Mouse (Mus musculus) lung, adult 2 months (tissue): ENCODE measurements around the gene Nfyc. TPM values are rescaled to one million over a fixed set of nuclear protein-coding genes. Genes with fewer than 3 reads are reported as not detected.

Experiments used
- DNase-seq: peaks from one replicate; pipeline ENCODE4 v3.0.0; 2022
- H3K4me1 ChIP-seq: fragments of 200-500 bp; 2 replicates; pipeline ENCODE4 v1.6.1; 2011; ENCODE audit warnings: low read length; ENCODE audit not compliant: control insufficient read depth, insufficient read depth
- H3K4me3 ChIP-seq: fragments of 200-500 bp; replicated peaks from 2 replicates; pipeline ENCODE3; 2011; ENCODE audit warnings: low read depth, mild to moderate bottlenecking, control low read depth, low read length; ENCODE audit errors: extremely low read depth
- CTCF ChIP-seq: fragments of 200-500 bp; IDR thresholded peaks from 2 replicates; pipeline ENCODE4 v1.5.1; 2011; ENCODE audit warnings: mild to moderate bottlenecking, low read length, control low read depth; ENCODE audit not compliant: insufficient read depth
- POLR2A ChIP-seq: fragments of 200-500 bp; IDR thresholded peaks from 2 replicates; pipeline ENCODE4 v1.6.1; 2011; ENCODE audit warnings: low read depth, mild to moderate bottlenecking, control low read depth, low read length, borderline replicate concordance; ENCODE audit errors: extremely low read depth
- WGBS: fragments of 180-500 bp; shearing (Covaris S2); methylation state at CpG from one replicate; pipeline ENCODE4 v1.1.7; 2018; 5-methylcytosine and 5-hydroxymethylcytosine counted together
- polyA plus RNA-seq: library from polyadenylated mRNA; depleted of rRNA; stranded (reverse); fragments of >200 nt; gene quantifications from 2 replicates; pipeline ENCODE4 v1.2.3, GENCODE M21; 2012

Nfyc gene
- polyA plus RNA-seq, 1 experiment: 143 TPM

GRCm38 (mm10) chr4:120830767-120831166, 605 bp downstream of the Nfyc start:
- 67% methylated on average over 5 of the region's 5 CpGs for WGBS

GRCm38 (mm10) chr4:120826418-120826817, 5.0 kb downstream of the Nfyc start:
- no peak for TF ChIP-seq POLR2A
- no peak for TF ChIP-seq CTCF
- Histone ChIP-seq H3K4me1 (peaks cover 3% of the 10 kb centered on the region), H3K4me3 (no peak overlapping the region)
- no peak for DNase-seq
- 89% methylated on average over 6 of the region's 6 CpGs for WGBS

More at GRCm38 (mm10) chr4:120830767-120831166, 605 bp downstream of the Nfyc start:
- TF ChIP-seq POLR2A: no peak
- TF ChIP-seq CTCF: no peak
- Histone ChIP-seq H3K4me1 (no peaks in the 10 kb centered on the region; the same call in 1 of the 2 replicates), H3K4me3 (no peak overlapping the region)
- no peak for DNase-seq

- peak overlapping the region; percentile 71 for H3K4me3 ChIP-seq
- WGBS: under 1% methylated on average over 42 of the region's 55 CpGs
- TF ChIP-seq POLR2A (peak; percentile 76; the same call in 1 of the 2 replicates), CTCF (no peak)
- peak; percentile 91 for DNase-seq
- peaks cover 3% of the 10 kb centered on the region for H3K4me1 ChIP-seq
Observed at GRCm38 (mm10) chr4:120825577-120826326, 5.6 kb downstream of the Nfyc start.

- Histone ChIP-seq H3K4me3 (peak overlapping the region; percentile 73), H3K4me1 (peaks cover 3% of the 10 kb centered on the region)
- TF ChIP-seq CTCF (no peak), POLR2A (peak; percentile 86; the same call in 1 of the 2 replicates)
- WGBS: under 1% methylated on average over 51 of the region's 53 CpGs
- peak; percentile 92 for DNase-seq
Observed at GRCm38 (mm10) chr4:120825100-120825553, 6.2 kb downstream of the Nfyc start.

- TF ChIP-seq CTCF (no peak), POLR2A (no peak)
- WGBS: 88% methylated on average over 2 of the region's 2 CpGs
- Histone ChIP-seq H3K4me3 (no peak overlapping the region), H3K4me1 (peaks cover 19% of the 10 kb centered on the region)
- no peak for DNase-seq
Observed at GRCm38 (mm10) chr4:120822191-120822911, 9.0 kb downstream of the Nfyc start.

GRCm38 (mm10) chr4:120819871-120820270, 11.5 kb downstream of the Nfyc start:
- 82% methylated on average over 2 of the region's 2 CpGs for WGBS
- Histone ChIP-seq H3K4me3 (no peak overlapping the region), H3K4me1 (peaks cover 31% of the 10 kb centered on the region)
- no peak for DNase-seq
- no peak for TF ChIP-seq CTCF
- no peak for TF ChIP-seq POLR2A

- H3K4me3 ChIP-seq: no peak overlapping the region
- 33% methylated on average over 1 of the region's 1 CpGs for WGBS
- no peak for DNase-seq
- peaks cover 32% of the 10 kb centered on the region for H3K4me1 ChIP-seq
- TF ChIP-seq CTCF: no peak
- TF ChIP-seq POLR2A: no peak
Observed at GRCm38 (mm10) chr4:120819296-120819695, 12.1 kb downstream of the Nfyc start.

GRCm38 (mm10) chr4:120817951-120818350, 13.4 kb downstream of the Nfyc start:
- peaks cover 33% of the 10 kb centered on the region for H3K4me1 ChIP-seq
- no peak for DNase-seq
- no peak overlapping the region for H3K4me3 ChIP-seq
- 24% methylated on average over 2 of the region's 2 CpGs for WGBS
- TF ChIP-seq POLR2A (no peak), CTCF (no peak)

- H3K4me3 ChIP-seq: no peak overlapping the region
- DNase-seq: no peak
- WGBS: 7% methylated on average over 3 of the region's 3 CpGs
- TF ChIP-seq POLR2A: no peak
- no peak for TF ChIP-seq CTCF
- H3K4me1 ChIP-seq: peaks cover 33% of the 10 kb centered on the region
Observed at GRCm38 (mm10) chr4:120817002-120817774, 14.2 kb downstream of the Nfyc start.
